Mouse (Mus musculus): ENCODE data around the gene Samd4b. TPM values are rescaled to one million over a fixed set of nuclear protein-coding genes. Genes with fewer than 3 reads are reported as not detected.

The Samd4b gene
- polyA plus RNA-seq, 1 experiment from 2014 or later, result 3.5 TPM

DNA sequence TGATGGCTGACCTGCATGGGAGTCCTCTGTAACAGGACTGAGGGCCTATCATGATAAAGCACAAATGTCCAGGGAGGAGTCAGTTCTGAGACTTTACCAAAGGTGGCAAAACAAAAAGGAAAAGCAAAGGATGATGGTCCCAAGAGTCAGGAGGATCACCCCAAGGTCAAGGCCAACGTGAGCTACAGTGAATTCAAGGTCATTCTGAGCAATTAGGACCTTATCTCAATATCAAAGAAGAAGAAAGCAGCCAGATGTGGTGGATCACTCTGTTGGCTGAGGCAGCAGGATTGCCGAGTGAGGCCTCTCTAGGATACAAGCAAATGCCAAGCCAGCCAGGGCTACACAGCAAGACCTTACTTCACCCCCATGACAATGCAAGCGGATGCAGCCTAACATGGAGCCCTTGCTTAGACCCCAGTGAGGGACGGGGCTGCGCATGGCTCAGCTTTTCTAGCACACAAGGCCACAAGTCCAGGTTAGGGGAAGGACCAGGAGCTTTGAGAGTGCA is 19.3 kb downstream of the Samd4b start:
- 75% methylated on average over 5 of the region's 5 CpGs for WGBS (ENCODE audit: insufficient replicate concordance)
- Histone ChIP-seq H3K4me2 (ENCODE audit: low read depth, low read length) (no peak overlapping the region), H3K27ac (ENCODE audit: low read depth) (no peak overlapping the region), H3K9me3 (ENCODE audit: low read length) (no peaks in the 10 kb centered on the region), H3K9ac (replicated peaks) (no peak overlapping the region), H3K27me3 (ENCODE audit: insufficient read depth, low read length) (no peaks in the 10 kb centered on the region), H3K4me1 (ENCODE audit: insufficient read depth) (peaks cover 80% of the 10 kb centered on the region), H3K36me3 (replicated peaks; ENCODE audit: insufficient read depth, low read length) (peaks cover 3% of the 10 kb centered on the region; the same call in 1 of the 2 replicates), H3K4me3 (ENCODE audit: low read depth, low read length) (no peak overlapping the region)
- ATAC-seq (no peak), DNase-seq (no peak)
- no peak for TF ChIP-seq EP300 (IDR thresholded peaks at IDR 0.05; ENCODE audit: low read depth)
- TF ChIP-seq CTCF (IDR thresholded peaks at IDR 0.05; ENCODE audit: low read depth), result no peak

GRCm38 (mm10) chr7:28577826-28578542 is 20.0 kb downstream of the Samd4b start:
- H3K4me2 ChIP-seq (ENCODE audit: low read depth, low read length), result no peak overlapping the region
- peaks cover under 1% of the 10 kb centered on the region; the same call in 1 of the 2 replicates for H3K36me3 ChIP-seq (replicated peaks; ENCODE audit: insufficient read depth, low read length)
- H3K27ac ChIP-seq (ENCODE audit: low read depth), result no peak overlapping the region
- H3K4me1 ChIP-seq (ENCODE audit: insufficient read depth), result peaks cover 80% of the 10 kb centered on the region
- ATAC-seq (no peak), DNase-seq (no peak)
- 79% methylated on average over 9 of the region's 9 CpGs for WGBS (ENCODE audit: insufficient replicate concordance)
- H3K9ac ChIP-seq (replicated peaks), result no peak overlapping the region
- no peaks in the 10 kb centered on the region for H3K9me3 ChIP-seq (ENCODE audit: low read length)
- H3K4me3 ChIP-seq (ENCODE audit: low read depth, low read length), result no peak overlapping the region
- no peaks in the 10 kb centered on the region for H3K27me3 ChIP-seq (ENCODE audit: insufficient read depth, low read length)
- TF ChIP-seq CTCF (IDR thresholded peaks at IDR 0.05; ENCODE audit: low read depth), result no peak
- no peak for TF ChIP-seq EP300 (IDR thresholded peaks at IDR 0.05; ENCODE audit: low read depth)

GRCm38 (mm10) chr7:28576271-28576914 is 21.6 kb downstream of the Samd4b start:
- no peak overlapping the region for H3K4me3 ChIP-seq (ENCODE audit: low read depth, low read length)

DNA sequence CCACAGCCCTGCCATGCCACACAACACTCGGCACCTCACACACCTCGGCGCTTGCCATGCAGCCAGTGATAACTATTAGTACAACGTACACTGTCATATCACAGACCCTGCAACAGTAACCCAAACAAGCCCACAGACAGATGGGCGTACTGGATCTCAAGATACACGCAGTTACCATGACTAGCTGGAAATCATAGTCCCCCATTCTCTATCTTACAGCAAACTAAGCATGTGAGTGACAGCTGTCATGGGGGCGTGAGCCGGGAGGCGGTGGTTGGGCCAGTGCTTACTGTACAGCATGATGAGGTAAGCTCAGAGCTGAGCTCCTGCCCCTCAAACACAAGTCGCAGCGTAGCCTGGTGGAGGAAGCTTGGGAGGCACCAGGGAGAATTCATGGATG is 22.3 kb downstream of the Samd4b start:
- TF ChIP-seq EP300 (IDR thresholded peaks at IDR 0.05; ENCODE audit: low read depth), result peak; percentile 77
- TF ChIP-seq CTCF (IDR thresholded peaks at IDR 0.05; ENCODE audit: low read depth), result no peak
- Histone ChIP-seq H3K4me1 (ENCODE audit: insufficient read depth) (peaks cover 79% of the 10 kb centered on the region), H3K9ac (replicated peaks) (no peak overlapping the region), H3K36me3 (replicated peaks; ENCODE audit: insufficient read depth, low read length) (no peaks in the 10 kb centered on the region), H3K4me2 (ENCODE audit: low read depth, low read length) (no peak overlapping the region), H3K4me3 (ENCODE audit: low read depth, low read length) (no peak overlapping the region), H3K27ac (ENCODE audit: low read depth) (no peak overlapping the region), H3K27me3 (ENCODE audit: insufficient read depth, low read length) (no peaks in the 10 kb centered on the region), H3K9me3 (ENCODE audit: low read length) (no peaks in the 10 kb centered on the region)
- DNase-seq, result no peak
- 59% methylated on average over 11 of the region's 11 CpGs for WGBS (ENCODE audit: insufficient replicate concordance)
- peak; percentile 47 for ATAC-seq

More at GRCm38 (mm10) chr7:28576271-28576914, 21.6 kb downstream of the Samd4b start:
- Histone ChIP-seq H3K27me3 (ENCODE audit: insufficient read depth, low read length) (no peaks in the 10 kb centered on the region), H3K9me3 (ENCODE audit: low read length) (no peaks in the 10 kb centered on the region), H3K4me1 (ENCODE audit: insufficient read depth) (peaks cover 77% of the 10 kb centered on the region), H3K27ac (ENCODE audit: low read depth) (no peak overlapping the region), H3K36me3 (replicated peaks; ENCODE audit: insufficient read depth, low read length) (no peaks in the 10 kb centered on the region), H3K9ac (replicated peaks) (peak overlapping the region; percentile 16; the same call in 1 of the 2 replicates), H3K4me2 (ENCODE audit: low read depth, low read length) (peak overlapping the region; percentile 40)
- DNase-seq (no peak), ATAC-seq (peak; percentile 64)
- no peak for TF ChIP-seq CTCF (IDR thresholded peaks at IDR 0.05; ENCODE audit: low read depth)
- 66% methylated on average over 5 of the region's 5 CpGs for WGBS (ENCODE audit: insufficient replicate concordance)

- H3K9ac ChIP-seq (replicated peaks), result no peak overlapping the region; the same call in 1 of the 2 replicates
- no peak for DNase-seq
- no peaks in the 10 kb centered on the region for H3K9me3 ChIP-seq (ENCODE audit: low read length)
- no peak overlapping the region for H3K4me3 ChIP-seq (ENCODE audit: low read depth, low read length)
- no peak for ATAC-seq
- H3K4me1 ChIP-seq (ENCODE audit: insufficient read depth), result peaks cover 61% of the 10 kb centered on the region
- no peak overlapping the region for H3K27ac ChIP-seq (ENCODE audit: low read depth)
- 94% methylated on average over 3 of the region's 3 CpGs for WGBS (ENCODE audit: insufficient replicate concordance)
- H3K4me2 ChIP-seq (ENCODE audit: low read depth, low read length), result no peak overlapping the region
- 0 out of 2 replicates have a peak, but pooled peaks cover 2% of the 10 kb centered on the region for H3K36me3 ChIP-seq (replicated peaks; ENCODE audit: insufficient read depth, low read length)
- no peaks in the 10 kb centered on the region for H3K27me3 ChIP-seq (ENCODE audit: insufficient read depth, low read length)
- TF ChIP-seq CTCF (IDR thresholded peaks at IDR 0.05; ENCODE audit: low read depth) (no peak), EP300 (IDR thresholded peaks at IDR 0.05; ENCODE audit: low read depth) (no peak)
Measured at GRCm38 (mm10) chr7:28573236-28573635, 24.7 kb downstream of the Samd4b start.

- 72% methylated on average over 5 of the region's 5 CpGs for WGBS (ENCODE audit: insufficient replicate concordance)
- ATAC-seq, result no peak
- TF ChIP-seq CTCF (IDR thresholded peaks at IDR 0.05; ENCODE audit: low read depth) (no peak), EP300 (IDR thresholded peaks at IDR 0.05; ENCODE audit: low read depth) (no peak)
Measured at GRCm38 (mm10) chr7:28572689-28573088, 25.3 kb downstream of the Samd4b start.

More at GRCm38 (mm10) chr7:28572689-28573088, 25.3 kb downstream of the Samd4b start:
- Histone ChIP-seq H3K36me3 (replicated peaks; ENCODE audit: insufficient read depth, low read length) (peaks cover 5% of the 10 kb centered on the region), H3K4me1 (ENCODE audit: insufficient read depth) (peaks cover 56% of the 10 kb centered on the region), H3K4me3 (ENCODE audit: low read depth, low read length) (no peak overlapping the region), H3K9ac (replicated peaks) (no peak overlapping the region), H3K27me3 (ENCODE audit: insufficient read depth, low read length) (no peaks in the 10 kb centered on the region), H3K4me2 (ENCODE audit: low read depth, low read length) (no peak overlapping the region), H3K27ac (ENCODE audit: low read depth) (no peak overlapping the region), H3K9me3 (ENCODE audit: low read length) (no peaks in the 10 kb centered on the region)
- DNase-seq, result no peak
